Mouse (Mus musculus): ENCODE results near the gene Barhl2.

Gene Barhl2

GRCm38 (mm10) chr5:106415734-106416133 is 42.2 kb downstream of the Barhl2 start:
- DNase-seq (ENCODE audit: low spot score): no peak

DNA sequence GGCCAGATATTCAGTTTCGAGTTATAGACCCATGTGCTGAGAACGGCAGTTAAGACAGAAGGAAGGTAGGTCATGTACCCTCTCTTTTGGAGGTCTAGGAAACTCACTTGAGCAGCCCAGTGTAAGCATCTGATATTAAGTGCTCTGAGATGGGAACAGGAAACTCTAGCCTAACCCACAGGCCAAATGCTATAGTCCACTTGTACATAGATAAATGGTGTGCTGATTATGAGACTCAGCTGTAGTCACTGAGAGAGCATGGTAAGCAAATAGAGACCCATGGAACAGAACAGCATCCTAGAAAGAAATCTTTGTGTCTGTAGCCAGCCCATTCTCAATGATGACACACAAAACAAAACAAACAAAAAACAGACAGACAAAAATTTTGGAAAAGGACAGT is 55.2 kb downstream of the Barhl2 start:
- no peak for DNase-seq (ENCODE audit: low spot score)

Measured in embryo, embryonic 10.5 days (tissue).